Mouse (Mus musculus) liver, embryonic 11.5 days (tissue): Measurements from ENCODE around the gene 5730596B20Rik. TPM values are rescaled to one million over a fixed set of nuclear protein-coding genes. Genes with fewer than 3 reads are reported as not detected.

Source experiments
- ATAC-seq: fragments of 200-750 bp; cut with Nextera tagmentation; replicated peaks from 2 replicates; pipeline ENCODE4 v1.8.0; 2017; ENCODE audit warnings: moderate number of reproducible peaks, mild to moderate bottlenecking, moderate TSS enrichment, moderate library complexity; ENCODE audit not compliant: low FRiP score
- DNase-seq: peaks from one replicate; pipeline ENCODE4 v3.0.0-alpha.2; 2017; ENCODE audit warnings: low spot score
- H3K27ac ChIP-seq: fragments of 300-500 bp; sonication (generic); 2 replicates; pipeline ENCODE4 v1.5.1; 2014; ENCODE audit warnings: mild to moderate bottlenecking, low read depth, low read length, control low read depth
- H3K27me3 ChIP-seq: fragments of 300-500 bp; sonication (generic); replicated peaks from 2 replicates; pipeline ENCODE4 v1.6.1; 2014; ENCODE audit warnings: low read length, mixed read lengths; ENCODE audit not compliant: control insufficient read depth, insufficient read depth
- H3K36me3 ChIP-seq: fragments of 300-500 bp; sonication (generic); 2 replicates; pipeline ENCODE4 v1.6.1; 2014; ENCODE audit warnings: mild to moderate bottlenecking, low read length, moderate library complexity, mixed read lengths; ENCODE audit not compliant: control insufficient read depth, insufficient read depth
- H3K4me1 ChIP-seq: fragments of 300-500 bp; sonication (generic); replicated peaks from 2 replicates; pipeline ENCODE4 v1.6.1; 2014; ENCODE audit warnings: low read length, mixed read lengths; ENCODE audit not compliant: control insufficient read depth, insufficient read depth
- H3K4me2 ChIP-seq: fragments of 300-500 bp; sonication (generic); 2 replicates; pipeline ENCODE4 v1.6.1; 2014; ENCODE audit warnings: mild to moderate bottlenecking, control low read depth, moderate library complexity
- H3K4me3 ChIP-seq: fragments of 300-500 bp; sonication (generic); 2 replicates; pipeline ENCODE4 v1.5.1; 2014; ENCODE audit warnings: low read depth, low read length, control low read depth
- H3K9ac ChIP-seq: fragments of 300-500 bp; sonication (generic); 2 replicates; pipeline ENCODE4 v1.6.1; 2014; ENCODE audit warnings: low read depth, low read length, control low read depth
- H3K9me3 ChIP-seq: fragments of 300-500 bp; sonication (generic); 2 replicates; pipeline ENCODE4 v1.6.1; 2016; ENCODE audit warnings: low read length, inconsistent platforms, mixed read lengths; ENCODE audit not compliant: control insufficient read depth
- WGBS: fragments of 180-500 bp; shearing (Covaris S2); extraction: QIAGEN DNeasy Blood & Tissue Kit; methylation state at CpG from one replicate; pipeline ENCODE4 v1.1.7; 2014; 5-methylcytosine and 5-hydroxymethylcytosine counted together
- polyA plus RNA-seq: library from polyadenylated mRNA; unstranded; fragments of >200 nt; fragmentation: Nextera tagmentation; extraction: Ambion mirVana; gene quantifications from 2 replicates; pipeline ENCODE4 v1.2.1, GENCODE M21; 2014

The 5730596B20Rik gene
- polyA plus RNA-seq, 1 experiment from 2014 or later: 1.0 TPM

GRCm38 (mm10) chr6:52165441-52166370, 11.6 kb upstream of the 5730596B20Rik start:
- H3K36me3 ChIP-seq: no peaks in the 10 kb centered on the region
- H3K27me3 ChIP-seq: peaks cover 97% of the 10 kb centered on the region
- peak overlapping the region; percentile 48 for H3K4me2 ChIP-seq
- WGBS: 2% methylated on average over 28 of the region's 28 CpGs
- H3K4me3 ChIP-seq: peak overlapping the region; percentile 37
- ATAC-seq (no peak), DNase-seq (peak; percentile 39)
- H3K9me3 ChIP-seq: no peaks in the 10 kb centered on the region
- H3K4me1 ChIP-seq: peaks cover 12% of the 10 kb centered on the region
- peak overlapping the region; percentile 78 for H3K27ac ChIP-seq
- H3K9ac ChIP-seq: peak overlapping the region; percentile 55

- H3K4me2 ChIP-seq: peak overlapping the region; percentile 55
- ATAC-seq (no peak), DNase-seq (no peak)
- H3K4me1 ChIP-seq: peaks cover 12% of the 10 kb centered on the region
- peaks cover 99% of the 10 kb centered on the region for H3K27me3 ChIP-seq
- H3K4me3 ChIP-seq: no peak overlapping the region
- peak overlapping the region; percentile 78 for H3K27ac ChIP-seq
- no peak overlapping the region for H3K9ac ChIP-seq
- H3K36me3 ChIP-seq: no peaks in the 10 kb centered on the region
- 12% methylated on average over 4 of the region's 4 CpGs for WGBS
- no peaks in the 10 kb centered on the region for H3K9me3 ChIP-seq
These were observed 10.7 kb upstream of the 5730596B20Rik start for GRCm38 (mm10) chr6:52166431-52167077.

- ATAC-seq: no peak
- 32% methylated on average over 1 of the region's 1 CpGs for WGBS
- H3K4me3 ChIP-seq: no peak overlapping the region
These were observed 10.1 kb upstream of the 5730596B20Rik start for GRCm38 (mm10) chr6:52167176-52167575.

GRCm38 (mm10) chr6:52167736-52168161, 9.5 kb upstream of the 5730596B20Rik start:
- DNase-seq (no peak), ATAC-seq (no peak)
- Histone ChIP-seq H3K4me3 (no peak overlapping the region; the same call in 1 of the 2 replicates), H3K9ac (peak overlapping the region; percentile 15; the same call in 1 of the 2 replicates), H3K36me3 (no peaks in the 10 kb centered on the region), H3K9me3 (no peaks in the 10 kb centered on the region), H3K27me3 (peaks cover 99% of the 10 kb centered on the region), H3K4me1 (peaks cover 17% of the 10 kb centered on the region), H3K27ac (no peak overlapping the region; the same call in 1 of the 2 replicates), H3K4me2 (peak overlapping the region; percentile 55)
- WGBS: 13% methylated on average over 14 of the region's 14 CpGs

More at GRCm38 (mm10) chr6:52167176-52167575, 10.1 kb upstream of the 5730596B20Rik start:
- peak overlapping the region; percentile 78; the same call in 1 of the 2 replicates for H3K27ac ChIP-seq
- no peaks in the 10 kb centered on the region for H3K36me3 ChIP-seq
- H3K9ac ChIP-seq: no peak overlapping the region
- peaks cover 14% of the 10 kb centered on the region for H3K4me1 ChIP-seq
- H3K9me3 ChIP-seq: no peaks in the 10 kb centered on the region
- DNase-seq: no peak
- H3K27me3 ChIP-seq: peaks cover 99% of the 10 kb centered on the region
- H3K4me2 ChIP-seq: peak overlapping the region; percentile 55

- peak overlapping the region; percentile 73 for H3K27ac ChIP-seq
- peak overlapping the region; percentile 58 for H3K9ac ChIP-seq
- WGBS: 4% methylated on average over 42 of the region's 42 CpGs
- DNase-seq (peak; percentile 45), ATAC-seq (no peak)
- peaks cover 99% of the 10 kb centered on the region for H3K27me3 ChIP-seq
- H3K4me2 ChIP-seq: peak overlapping the region; percentile 55
- H3K4me3 ChIP-seq: peak overlapping the region; percentile 32
- no peaks in the 10 kb centered on the region for H3K36me3 ChIP-seq
- H3K4me1 ChIP-seq: peaks cover 17% of the 10 kb centered on the region
- H3K9me3 ChIP-seq: no peaks in the 10 kb centered on the region
These were observed 8.9 kb upstream of the 5730596B20Rik start for GRCm38 (mm10) chr6:52168191-52169055.

GRCm38 (mm10) chr6:52169499-52170165, 7.7 kb upstream of the 5730596B20Rik start:
- H3K4me1 ChIP-seq: peaks cover 17% of the 10 kb centered on the region
- peak overlapping the region; percentile 61 for H3K27ac ChIP-seq
- peaks cover 97% of the 10 kb centered on the region for H3K27me3 ChIP-seq
- DNase-seq (peak; percentile 42), ATAC-seq (no peak)
- H3K9ac ChIP-seq: peak overlapping the region; percentile 47; the same call in 1 of the 2 replicates
- no peaks in the 10 kb centered on the region for H3K36me3 ChIP-seq
- H3K4me3 ChIP-seq: 0 out of 2 replicates have a peak overlapping the region, but pooled peaks have one; percentile 2
- peak overlapping the region; percentile 47 for H3K4me2 ChIP-seq
- H3K9me3 ChIP-seq: no peaks in the 10 kb centered on the region
- WGBS: 16% methylated on average over 16 of the region's 16 CpGs

- Histone ChIP-seq H3K27me3 (peaks cover 97% of the 10 kb centered on the region), H3K4me2 (peak overlapping the region; percentile 47), H3K4me3 (no peak overlapping the region), H3K27ac (peak overlapping the region; percentile 61), H3K36me3 (no peaks in the 10 kb centered on the region), H3K4me1 (peaks cover 17% of the 10 kb centered on the region), H3K9me3 (no peaks in the 10 kb centered on the region), H3K9ac (peak overlapping the region; percentile 47; the same call in 1 of the 2 replicates)
- 4% methylated on average over 40 of the region's 40 CpGs for WGBS
- peak; percentile 56 for DNase-seq
- peak; percentile 41 for ATAC-seq
These were observed 7.0 kb upstream of the 5730596B20Rik start for GRCm38 (mm10) chr6:52170166-52170897.
